Mouse (Mus musculus): Measurements from ENCODE around the gene Apom. TPM values are rescaled to one million over a fixed set of nuclear protein-coding genes. Genes with fewer than 3 reads are reported as not detected.
"Not testable (repeated sequence)": the region's sequence is repeated elsewhere in the genome, so short reads cannot be mapped to it uniquely, and the experiment has no call there.

The Apom gene
- polyA plus RNA-seq, 1 experiment = 0.20 TPM

- TF ChIP-seq MAX (IDR thresholded peaks at IDR 0.05) = no peak
- no peak for TF ChIP-seq MYOG (IDR thresholded peaks at IDR 0.05; ENCODE audit: control insufficient read depth, extremely low read depth, insufficient read length)
- no peak for TF ChIP-seq CTCF (IDR thresholded peaks at IDR 0.05; ENCODE audit: control insufficient read depth, insufficient read depth, insufficient read length)
- TF ChIP-seq MYOD1 (IDR thresholded peaks at IDR 0.05; ENCODE audit: control insufficient read depth, insufficient read length, low read depth) = no peak
- TF ChIP-seq CEBPB (IDR thresholded peaks at IDR 0.05; ENCODE audit: low read depth) = no peak
- no peak for TF ChIP-seq FOSL1 (IDR thresholded peaks at IDR 0.05; ENCODE audit: insufficient read depth, low read length, poor library complexity, severe bottlenecking)
- no peak for TF ChIP-seq USF1 (IDR thresholded peaks at IDR 0.05; ENCODE audit: low read depth)
- Histone ChIP-seq H3K27me3 (ENCODE audit: control insufficient read depth, insufficient read depth, insufficient read length) (no peaks in the 10 kb centered on the region), H3K36me3 (ENCODE audit: control insufficient read depth, insufficient read depth) (peaks cover 12% of the 10 kb centered on the region), H3ac (ENCODE audit: control insufficient read depth, insufficient read length, low read depth) (no peak overlapping the region), H3K79me2 (ENCODE audit: control insufficient read depth, insufficient read depth) (peaks cover 56% of the 10 kb centered on the region), H3K4me3 (ENCODE audit: insufficient read depth, poor library complexity, severe bottlenecking) (peak overlapping the region; percentile 53), H3K79me3 (ENCODE audit: low read depth) (peaks cover 40% of the 10 kb centered on the region)
Measured at GRCm38 (mm10) chr17:35125578-35125977, 6.3 kb downstream of the Apom start.

DNA sequence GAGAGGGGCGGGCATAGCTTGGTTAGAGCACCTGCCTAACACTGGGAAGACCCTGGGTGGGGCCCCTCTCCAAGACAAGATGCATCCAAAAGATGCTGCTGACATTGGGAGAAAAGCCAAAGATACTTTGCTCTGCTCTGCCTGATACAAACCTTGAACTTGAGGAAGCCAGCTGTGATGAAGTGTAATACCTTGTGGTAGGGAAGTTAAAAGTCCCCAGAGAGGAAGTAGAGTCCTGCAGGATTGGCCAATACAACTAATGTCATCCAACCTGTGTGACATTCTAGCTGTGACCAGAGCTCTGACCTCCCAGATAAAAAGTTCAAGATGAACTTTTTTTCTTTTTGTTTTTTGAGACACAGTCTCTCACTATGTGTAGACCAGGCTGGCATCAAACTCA, 6.8 kb downstream of the Apom start:
- H3ac ChIP-seq (ENCODE audit: control insufficient read depth, insufficient read length, low read depth) = no peak overlapping the region
- no peak overlapping the region for H3K4me3 ChIP-seq (ENCODE audit: insufficient read depth, poor library complexity, severe bottlenecking)
- H3K79me3 ChIP-seq (ENCODE audit: low read depth) = peaks cover 45% of the 10 kb centered on the region
- TF ChIP-seq MAX (IDR thresholded peaks at IDR 0.05) (no peak), FOSL1 (IDR thresholded peaks at IDR 0.05; ENCODE audit: insufficient read depth, low read length, poor library complexity, severe bottlenecking) (no peak), USF1 (IDR thresholded peaks at IDR 0.05; ENCODE audit: low read depth) (no peak), MYOG (IDR thresholded peaks at IDR 0.05; ENCODE audit: control insufficient read depth, extremely low read depth, insufficient read length) (no peak), MYOD1 (IDR thresholded peaks at IDR 0.05; ENCODE audit: control insufficient read depth, insufficient read length, low read depth) (no peak), CEBPB (IDR thresholded peaks at IDR 0.05; ENCODE audit: low read depth) (no peak), CTCF (IDR thresholded peaks at IDR 0.05; ENCODE audit: control insufficient read depth, insufficient read depth, insufficient read length) (no peak)
- peaks cover 61% of the 10 kb centered on the region for H3K79me2 ChIP-seq (ENCODE audit: control insufficient read depth, insufficient read depth)
- no peaks in the 10 kb centered on the region for H3K27me3 ChIP-seq (ENCODE audit: control insufficient read depth, insufficient read depth, insufficient read length)
- H3K36me3 ChIP-seq (ENCODE audit: control insufficient read depth, insufficient read depth) = peaks cover 13% of the 10 kb centered on the region

GRCm38 (mm10) chr17:35124261-35124896, 7.5 kb downstream of the Apom start:
- not testable (repeated sequence) for H3K4me3 ChIP-seq (ENCODE audit: insufficient read depth, poor library complexity, severe bottlenecking); H3ac ChIP-seq (ENCODE audit: control insufficient read depth, insufficient read length, low read depth); H3K27me3 ChIP-seq (ENCODE audit: control insufficient read depth, insufficient read depth, insufficient read length)
- Histone ChIP-seq H3K36me3 (ENCODE audit: control insufficient read depth, insufficient read depth) (peaks cover 20% of the 10 kb centered on the region), H3K79me3 (ENCODE audit: low read depth) (peaks cover 51% of the 10 kb centered on the region), H3K79me2 (ENCODE audit: control insufficient read depth, insufficient read depth) (peaks cover 68% of the 10 kb centered on the region)

GRCm38 (mm10) chr17:35123287-35123686, 8.6 kb downstream of the Apom start:
- not testable (repeated sequence) for H3K27me3 ChIP-seq (ENCODE audit: control insufficient read depth, insufficient read depth, insufficient read length); H3K4me3 ChIP-seq (ENCODE audit: insufficient read depth, poor library complexity, severe bottlenecking); H3ac ChIP-seq (ENCODE audit: control insufficient read depth, insufficient read length, low read depth)
- Histone ChIP-seq H3K79me3 (ENCODE audit: low read depth) (peaks cover 47% of the 10 kb centered on the region), H3K79me2 (ENCODE audit: control insufficient read depth, insufficient read depth) (peaks cover 68% of the 10 kb centered on the region), H3K36me3 (ENCODE audit: control insufficient read depth, insufficient read depth) (peaks cover 28% of the 10 kb centered on the region)

DNA sequence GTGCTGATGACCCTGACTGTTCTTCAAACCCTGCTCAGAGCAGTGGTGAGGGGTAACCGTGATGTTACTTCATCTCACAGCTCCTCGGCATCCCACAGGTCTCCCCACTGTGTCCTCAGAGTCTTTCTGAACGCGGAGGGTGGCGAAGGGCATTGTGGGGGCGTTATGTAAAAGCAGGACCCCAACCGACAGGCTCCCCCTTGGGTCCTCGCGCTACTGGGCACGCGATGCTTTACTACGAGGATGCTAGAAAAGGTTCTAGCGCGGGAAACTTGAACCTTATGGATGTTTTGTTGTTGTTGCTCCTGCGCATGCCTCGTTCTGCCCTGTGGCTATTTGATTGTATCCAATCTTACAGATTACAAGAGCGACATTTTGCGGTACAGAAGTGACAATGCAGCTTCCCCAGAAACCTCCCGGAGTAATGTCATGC, 10.0 kb downstream of the Apom start, which contains the start of gene Csnk2b:
TSS of gene Csnk2b (minus strand) at position 183 of the 433 bp plus-strand sequence.
- H3K4me3 ChIP-seq (ENCODE audit: insufficient read depth, poor library complexity, severe bottlenecking) = peak within 1 kb of the TSS; percentile 86
- peaks cover 54% of the 10 kb centered on the region for H3K79me2 ChIP-seq (ENCODE audit: control insufficient read depth, insufficient read depth)
- H3K79me3 ChIP-seq (ENCODE audit: low read depth) = peaks cover 37% of the 10 kb centered on the region
- H3ac ChIP-seq (ENCODE audit: control insufficient read depth, insufficient read length, low read depth) = peak within 1 kb of the TSS; percentile 94
- H3K27me3 ChIP-seq (ENCODE audit: control insufficient read depth, insufficient read depth, insufficient read length) = no peaks in the 10 kb centered on the region
- peaks cover 34% of the 10 kb centered on the region for H3K36me3 ChIP-seq (ENCODE audit: control insufficient read depth, insufficient read depth)
- TF ChIP-seq CEBPB (IDR thresholded peaks at IDR 0.05; ENCODE audit: low read depth) (no peak), MAX (IDR thresholded peaks at IDR 0.05) (peak; percentile 21), MYOD1 (IDR thresholded peaks at IDR 0.05; ENCODE audit: control insufficient read depth, insufficient read length, low read depth) (no peak)

DNA sequence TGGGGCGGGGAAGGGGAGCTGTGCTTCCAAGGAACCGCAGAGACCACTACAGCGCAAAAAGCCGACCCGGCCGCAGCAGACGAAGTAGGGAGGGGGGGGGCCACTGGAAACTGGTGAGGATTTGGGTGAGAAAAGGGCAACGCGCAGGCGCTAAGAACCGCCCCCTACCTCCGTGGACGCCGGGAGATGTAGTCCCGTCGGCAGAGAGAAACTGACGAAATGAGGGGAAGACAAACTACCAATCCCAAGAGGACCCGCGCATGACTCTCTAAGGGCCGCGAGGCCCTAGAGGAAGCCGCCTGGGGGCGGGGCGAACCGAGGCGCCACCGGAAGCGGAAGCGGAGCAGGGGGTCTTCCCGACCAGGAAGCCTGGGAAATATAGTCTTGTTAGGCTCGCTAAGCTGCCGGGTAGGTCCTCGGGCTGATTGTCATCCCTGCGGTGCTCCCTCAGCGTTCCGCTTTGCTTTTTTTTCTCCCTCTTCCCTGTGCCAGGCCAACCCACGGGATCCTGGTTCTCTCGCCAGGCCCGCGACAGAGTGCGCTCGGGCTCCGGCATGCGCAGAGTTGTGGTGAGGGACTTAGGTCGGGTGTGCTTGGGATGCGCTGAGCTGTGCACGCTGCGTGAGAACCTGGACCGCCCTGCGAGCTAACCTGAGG, 10.6 kb downstream of the Apom start, which contains the start of gene Gpank1:
TSS of gene Gpank1 (plus strand) at position 313 of the 657 bp plus-strand sequence.
- Histone ChIP-seq H3K4me3 (ENCODE audit: insufficient read depth, poor library complexity, severe bottlenecking) (peak within 1 kb of the TSS; percentile 86), H3K36me3 (ENCODE audit: control insufficient read depth, insufficient read depth) (peaks cover 34% of the 10 kb centered on the region), H3ac (ENCODE audit: control insufficient read depth, insufficient read length, low read depth) (peak within 1 kb of the TSS; percentile 94)

More for the DNA sequence above, 10.6 kb downstream of the Apom start, which contains the start of gene Gpank1:
- TF ChIP-seq CTCF (IDR thresholded peaks at IDR 0.05; ENCODE audit: control insufficient read depth, insufficient read depth, insufficient read length) (no peak), MYOD1 (IDR thresholded peaks at IDR 0.05; ENCODE audit: control insufficient read depth, insufficient read length, low read depth) (no peak), FOSL1 (IDR thresholded peaks at IDR 0.05; ENCODE audit: insufficient read depth, low read length, poor library complexity, severe bottlenecking) (no peak), MAX (IDR thresholded peaks at IDR 0.05) (peak; percentile 11), CEBPB (IDR thresholded peaks at IDR 0.05; ENCODE audit: low read depth) (no peak), USF1 (IDR thresholded peaks at IDR 0.05; ENCODE audit: low read depth) (no peak), MYOG (IDR thresholded peaks at IDR 0.05; ENCODE audit: control insufficient read depth, extremely low read depth, insufficient read length) (no peak)
- H3K27me3 ChIP-seq (ENCODE audit: control insufficient read depth, insufficient read depth, insufficient read length) = no peaks in the 10 kb centered on the region
- H3K79me3 ChIP-seq (ENCODE audit: low read depth) = peaks cover 32% of the 10 kb centered on the region
- H3K79me2 ChIP-seq (ENCODE audit: control insufficient read depth, insufficient read depth) = peaks cover 48% of the 10 kb centered on the region
